Mouse (Mus musculus): ENCODE measurements around the gene Ugt1a8. TPM values are rescaled to one million over a fixed set of nuclear protein-coding genes. Genes with fewer than 3 reads are reported as not detected.
"Not testable (repeated sequence)": the region's sequence is repeated elsewhere in the genome, so short reads cannot be mapped to it uniquely, and the experiment has no call there.

Ugt1a8 gene
- polyA plus RNA-seq, 1 experiment = not detected

GRCm38 (mm10) chr1:88105656-88106055 lies 18.0 kb downstream of the Ugt1a8 start:
- Histone ChIP-seq H3K27me3 (ENCODE audit: control insufficient read depth) (no peaks in the 10 kb centered on the region), H3K9me3 (ENCODE audit: control insufficient read depth, low read length) (no peaks in the 10 kb centered on the region), H3K4me1 (ENCODE audit: control insufficient read depth) (peaks cover 2% of the 10 kb centered on the region; the same call in 1 of the 2 replicates)

GRCm38 (mm10) chr1:88109027-88109557 lies 21.5 kb downstream of the Ugt1a8 start:
- not testable (repeated sequence) for H3K4me3 ChIP-seq (replicated peaks); H3K4me1 ChIP-seq (ENCODE audit: control insufficient read depth); H3K9me3 ChIP-seq (ENCODE audit: control insufficient read depth, low read length); H3K36me3 ChIP-seq (ENCODE audit: control insufficient read depth); H3K27me3 ChIP-seq (ENCODE audit: control insufficient read depth)

More at GRCm38 (mm10) chr1:88105656-88106055, 18.0 kb downstream of the Ugt1a8 start:
- TF ChIP-seq GATA1 (IDR thresholded peaks at IDR 0.05; ENCODE audit: low read length) = no peak
- TF ChIP-seq TAL1 (IDR thresholded peaks at IDR 0.05; ENCODE audit: low read length) = no peak
- H3K4me3 ChIP-seq (replicated peaks) = no peak overlapping the region
- H3K36me3 ChIP-seq (ENCODE audit: control insufficient read depth) = no peaks in the 10 kb centered on the region

- H3K4me1 ChIP-seq (ENCODE audit: control insufficient read depth); H3K9me3 ChIP-seq (ENCODE audit: control insufficient read depth, low read length); H3K4me3 ChIP-seq (replicated peaks); H3K27me3 ChIP-seq (ENCODE audit: control insufficient read depth); H3K36me3 ChIP-seq (ENCODE audit: control insufficient read depth): not testable (repeated sequence)
Observed at GRCm38 (mm10) chr1:88109604-88110003, 22.0 kb downstream of the Ugt1a8 start.

GRCm38 (mm10) chr1:88112769-88113168 lies 25.2 kb downstream of the Ugt1a8 start:
- not testable (repeated sequence) for H3K4me3 ChIP-seq (replicated peaks); H3K4me1 ChIP-seq (ENCODE audit: control insufficient read depth); H3K27me3 ChIP-seq (ENCODE audit: control insufficient read depth); H3K36me3 ChIP-seq (ENCODE audit: control insufficient read depth); H3K9me3 ChIP-seq (ENCODE audit: control insufficient read depth, low read length)

- not testable (repeated sequence) for H3K27me3 ChIP-seq (ENCODE audit: control insufficient read depth); H3K4me3 ChIP-seq (replicated peaks); H3K9me3 ChIP-seq (ENCODE audit: control insufficient read depth, low read length); H3K36me3 ChIP-seq (ENCODE audit: control insufficient read depth); H3K4me1 ChIP-seq (ENCODE audit: control insufficient read depth)
Observed at GRCm38 (mm10) chr1:88120550-88120949, 32.9 kb downstream of the Ugt1a8 start.

GRCm38 (mm10) chr1:88121521-88121920 lies 33.9 kb downstream of the Ugt1a8 start:
- not testable (repeated sequence) for H3K9me3 ChIP-seq (ENCODE audit: control insufficient read depth, low read length); H3K36me3 ChIP-seq (ENCODE audit: control insufficient read depth); H3K4me3 ChIP-seq (replicated peaks); H3K27me3 ChIP-seq (ENCODE audit: control insufficient read depth); H3K4me1 ChIP-seq (ENCODE audit: control insufficient read depth)

GRCm38 (mm10) chr1:88125827-88126360 lies 38.3 kb downstream of the Ugt1a8 start:
- H3K4me3 ChIP-seq (replicated peaks); H3K4me1 ChIP-seq (ENCODE audit: control insufficient read depth); H3K36me3 ChIP-seq (ENCODE audit: control insufficient read depth): not testable (repeated sequence)

GRCm38 (mm10) chr1:88129091-88129490 lies 41.5 kb downstream of the Ugt1a8 start:
- not testable (repeated sequence) for H3K27me3 ChIP-seq (ENCODE audit: control insufficient read depth); H3K36me3 ChIP-seq (ENCODE audit: control insufficient read depth); H3K4me1 ChIP-seq (ENCODE audit: control insufficient read depth); H3K4me3 ChIP-seq (replicated peaks); H3K9me3 ChIP-seq (ENCODE audit: control insufficient read depth, low read length)

More at GRCm38 (mm10) chr1:88125827-88126360, 38.3 kb downstream of the Ugt1a8 start:
- not testable (repeated sequence) for H3K27me3 ChIP-seq (ENCODE audit: control insufficient read depth); H3K9me3 ChIP-seq (ENCODE audit: control insufficient read depth, low read length)

- H3K27me3 ChIP-seq (ENCODE audit: control insufficient read depth); H3K9me3 ChIP-seq (ENCODE audit: control insufficient read depth, low read length); H3K4me1 ChIP-seq (ENCODE audit: control insufficient read depth); H3K36me3 ChIP-seq (ENCODE audit: control insufficient read depth); H3K4me3 ChIP-seq (replicated peaks): not testable (repeated sequence)
Observed at GRCm38 (mm10) chr1:88130223-88130622, 42.6 kb downstream of the Ugt1a8 start.

- Histone ChIP-seq H3K9me3 (ENCODE audit: control insufficient read depth, low read length) (no peaks in the 10 kb centered on the region), H3K27me3 (ENCODE audit: control insufficient read depth) (no peaks in the 10 kb centered on the region), H3K4me1 (ENCODE audit: control insufficient read depth) (no peaks in the 10 kb centered on the region), H3K36me3 (ENCODE audit: control insufficient read depth) (no peaks in the 10 kb centered on the region), H3K4me3 (replicated peaks) (no peak overlapping the region)
- no peak for TF ChIP-seq TAL1 (IDR thresholded peaks at IDR 0.05; ENCODE audit: low read length)
- TF ChIP-seq GATA1 (IDR thresholded peaks at IDR 0.05; ENCODE audit: low read length) = no peak
Observed at GRCm38 (mm10) chr1:88133908-88134456, 46.4 kb downstream of the Ugt1a8 start.

- H3K27me3 ChIP-seq (ENCODE audit: control insufficient read depth); H3K4me1 ChIP-seq (ENCODE audit: control insufficient read depth); H3K4me3 ChIP-seq (replicated peaks); H3K36me3 ChIP-seq (ENCODE audit: control insufficient read depth); H3K9me3 ChIP-seq (ENCODE audit: control insufficient read depth, low read length): not testable (repeated sequence)
Observed at GRCm38 (mm10) chr1:88134457-88135011, 46.9 kb downstream of the Ugt1a8 start, which contains the start of gene Ugt1a6a. Gene Ugt1a6a, plus strand, starts transcription at chr1:88134809.

- H3K36me3 ChIP-seq (ENCODE audit: control insufficient read depth); H3K9me3 ChIP-seq (ENCODE audit: control insufficient read depth, low read length); H3K4me3 ChIP-seq (replicated peaks); H3K27me3 ChIP-seq (ENCODE audit: control insufficient read depth); H3K4me1 ChIP-seq (ENCODE audit: control insufficient read depth): not testable (repeated sequence)
Observed at GRCm38 (mm10) chr1:88135229-88135904, 47.8 kb downstream of the Ugt1a8 start.
